Mouse (Mus musculus): ENCODE measurements around the gene Ddx55.

DNA sequence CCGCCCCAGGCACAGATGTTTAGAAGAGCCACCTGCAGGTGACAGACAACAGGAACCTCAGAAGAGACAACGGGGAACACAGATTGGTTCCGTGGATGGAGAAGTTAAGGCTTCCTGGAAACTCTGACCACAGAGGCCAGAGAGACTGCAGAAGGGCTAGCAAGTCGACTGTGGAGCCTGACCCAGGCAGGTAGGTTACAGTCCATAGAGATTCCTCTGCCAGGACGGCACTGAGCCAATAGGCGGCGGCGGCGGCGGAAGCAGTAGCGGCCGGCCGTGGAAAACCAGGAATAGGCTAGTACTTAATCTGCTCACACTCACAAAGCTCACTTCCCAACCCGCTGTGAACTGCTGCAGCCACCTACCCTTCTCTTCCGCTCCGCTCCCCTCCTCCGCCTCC is 15.9 kb upstream of the Ddx55 start:
- TF ChIP-seq POLR2A (IDR thresholded peaks at IDR 0.05; ENCODE audit: extremely low read depth, insufficient read depth, low read length) (no peak), CTCF (IDR thresholded peaks at IDR 0.05; ENCODE audit: low read depth, low read length) (no peak)
